Comparison of ENCODE assay signal across 24 mouse cellular contexts in the genomic region with DNA sequence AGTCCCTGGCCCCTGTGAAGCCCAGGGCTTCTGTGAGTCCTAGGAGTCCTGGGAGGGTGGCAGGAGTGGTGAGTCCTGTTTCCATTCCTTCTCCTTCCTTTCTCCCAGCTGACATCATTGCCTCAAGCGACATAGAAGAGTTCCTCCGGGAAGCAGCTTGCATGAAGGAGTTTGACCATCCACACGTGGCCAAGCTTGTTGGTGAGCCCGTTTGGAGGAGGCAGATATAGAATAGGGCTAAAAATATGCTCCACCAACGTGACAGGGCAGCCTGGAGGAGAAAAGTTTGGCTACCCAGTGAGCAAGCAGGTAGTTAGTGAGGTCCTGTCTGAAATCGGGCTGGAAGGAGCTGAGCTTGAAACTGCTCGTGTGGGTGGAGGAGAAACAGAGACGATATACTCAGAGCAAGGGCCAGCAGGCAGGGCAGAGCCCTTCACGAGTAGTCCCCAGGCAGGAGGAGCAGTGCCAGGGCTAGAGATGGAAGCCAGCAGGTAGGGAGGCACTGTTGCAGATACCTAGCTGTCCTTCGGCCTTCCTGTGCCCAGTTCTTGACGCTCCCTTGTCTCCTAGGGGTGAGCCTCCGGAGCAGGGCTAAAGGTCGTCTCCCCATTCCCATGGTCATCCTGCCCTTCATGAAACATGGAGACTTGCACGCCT. TPM values are rescaled to one million over a fixed set of nuclear protein-coding genes. Genes with fewer than 3 reads are reported as not detected.
DNase-seq lines count a peak whose midpoint lies in the region; TF ChIP-seq lines count a peak whose summit lies in the region.
"Had no signal": no experiment of that assay in that cellular context is flagged by ENCODE, and none has a peak within 500 bp of the region (broad histone marks: within the 10 kb centered on the region; RNA-seq: fewer than 3 reads in every experiment).

No protein-coding gene starts in this region.

- DNase-seq in cerebellum, adult 18-20 months: peak; percentile 60 to 72
- no peak for DNase-seq in cerebellum, postnatal 14 days
- DNase-seq in layer of hippocampus, adult 11-12 months (ENCODE audit: low spot score): peak; percentile 15
- no peak for DNase-seq in layer of hippocampus, adult 2 months (ENCODE audit: low spot score in 2 of 2)
- peak; percentile 86 for DNase-seq in brain, adult 2 months (ENCODE audit: low read depth, low spot score)
- DNase-seq in cerebellum, postnatal 25 days: peak; percentile 61 to 73
- no peak for DNase-seq in kidney, adult 18-20 months
- no peak for DNase-seq in ovary, postnatal 36 days (ENCODE audit: low spot score)
- DNase-seq: adrenal gland, postnatal 25 days; gastrocnemius, postnatal 36 days; heart, postnatal 14 days; kidney, postnatal 4 days; lung, embryonic 14.5 days; thymus, adult 2 months; thymus, postnatal 4 days had no signal

- no peak overlapping the region for H3K27ac ChIP-seq in layer of hippocampus, adult 2 months
- H3K27ac ChIP-seq: embryonic facial prominence, embryonic 15.5 days; hindbrain, embryonic 12.5 days; kidney, embryonic 15.5 days; limb, embryonic 15.5 days; liver, embryonic 14.5 days; midbrain, embryonic 12.5 days; neural tube, embryonic 15.5 days had no signal

- H3K4me3 ChIP-seq in layer of hippocampus, adult 2 months: no peak overlapping the region
- H3K4me3 ChIP-seq: embryonic facial prominence, embryonic 15.5 days; heart, embryonic 12.5 days; hindbrain, embryonic 12.5 days; kidney, embryonic 15.5 days; limb, embryonic 15.5 days; midbrain, embryonic 12.5 days; neural tube, embryonic 15.5 days had no signal

- no peak for TF ChIP-seq CTCF in layer of hippocampus, adult 2 months (conservative IDR thresholded peaks at IDR 0.05)

RNA-seq across cellular contexts. Expression of a gene that starts 14.1 kb away (rescaled TPM):
- total RNA-seq in layer of hippocampus, adult 2 months (2021): 10 to 100 TPM; 75.5 to 80.8 TPM

RNA-seq across cellular contexts. Expression of a gene that starts 24.3 kb away (rescaled TPM):
- 10 to 100 TPM; 18.6 to 19.6 TPM for total RNA-seq in layer of hippocampus, adult 2 months (2021)

RNA-seq across cellular contexts. Expression of a gene that starts 51.4 kb away (rescaled TPM):
- total RNA-seq in layer of hippocampus, adult 2 months (2021): 10 to 100 TPM; 13.7 to 14.3 TPM
- total RNA-seq: gastrocnemius, postnatal 36 days; heart, postnatal 14 days; megakaryocyte, adult 5-6 weeks had no signal

Comparison
In these comparisons a context has a peak if more than half of its experiments do, and no peak if none do; other contexts are left out.
1. DNase-seq: peak in cerebellum, adult 18-20 months (2 of 2), layer of hippocampus, adult 11-12 months (single experiment), brain, adult 2 months (single experiment) and cerebellum, postnatal 25 days (2 of 2); none in cerebellum, postnatal 14 days (0 of 2), layer of hippocampus, adult 2 months (0 of 2), kidney, adult 18-20 months (single experiment) and ovary, postnatal 36 days (single experiment).